Mouse (Mus musculus) hindbrain, embryonic 15.5 days (tissue): Measurements from ENCODE around the gene Crbn. TPM values are rescaled to one million over a fixed set of nuclear protein-coding genes. Genes with fewer than 3 reads are reported as not detected.

Experiments used
- polyA plus RNA-seq: library from polyadenylated mRNA; unstranded; fragments of >200 nt; fragmentation: Nextera tagmentation; extraction: Ambion mirVana; gene quantifications from 2 replicates; pipeline ENCODE4 v1.2.1, GENCODE M21; 2015

The Crbn gene
- polyA plus RNA-seq, 1 experiment from 2014 or later: 61.8 TPM

Other genes with a start within 250 kb of the Crbn start
- gene Il5ra, start 51.0 kb downstream of the Crbn start, polyA plus RNA-seq: 0.06 TPM in 1 of 2 replicates, not detected in the other
- gene Trnt1, start 31.0 kb downstream of the Crbn start, polyA plus RNA-seq: 56.6 and 56.9 TPM in 2 replicates